Comparison of ENCODE assay signal across 14 mouse cellular contexts in the genomic region with DNA sequence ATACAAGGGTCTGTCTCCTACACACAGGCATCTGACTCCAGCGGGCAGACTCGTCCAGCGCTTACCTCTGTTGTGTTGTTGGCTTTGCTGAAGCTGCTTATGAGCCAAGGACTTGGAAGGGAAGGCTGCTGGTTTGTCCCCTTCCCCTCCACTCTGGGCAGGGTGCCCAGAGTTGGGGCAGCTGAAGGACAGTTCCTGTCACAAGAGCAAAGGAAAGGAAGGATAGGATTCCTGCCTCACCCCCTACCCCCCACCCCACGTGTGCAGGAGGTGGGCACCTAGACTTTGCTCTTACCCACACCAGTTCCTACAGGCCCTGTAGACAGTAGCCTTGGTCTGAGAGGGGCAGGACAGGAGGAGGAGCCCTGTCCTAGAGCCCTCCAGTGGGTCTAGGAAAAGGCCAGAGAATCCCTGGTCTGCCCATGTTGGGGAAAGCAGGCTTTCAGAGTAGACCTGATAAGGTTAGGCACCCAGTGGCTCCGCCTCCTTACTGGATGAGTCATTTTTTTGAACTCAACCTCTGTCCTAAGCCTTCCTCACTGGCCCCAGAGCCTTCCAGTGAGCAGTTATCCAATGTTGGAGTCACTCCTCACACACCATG. TPM values are rescaled to one million over a fixed set of nuclear protein-coding genes. Genes with fewer than 3 reads are reported as not detected.
DNase-seq lines count a peak whose midpoint lies in the region; ATAC-seq and TF ChIP-seq lines count a peak whose summit lies in the region.
"Had no signal": no experiment of that assay in that cellular context is flagged by ENCODE, and none has a peak within 500 bp of the region (broad histone marks: within the 10 kb centered on the region; RNA-seq: fewer than 3 reads in every experiment).

No protein-coding gene starts in this region.

- H3K27me3 ChIP-seq in hindbrain, postnatal 0 days (ENCODE audit: insufficient read depth, low read length): no peaks in the 10 kb centered on the region
- peaks cover 23% of the 10 kb centered on the region for H3K27me3 ChIP-seq in hindbrain, embryonic 12.5 days
- H3K27me3 ChIP-seq in hindbrain, embryonic 16.5 days (replicated peaks; ENCODE audit: control insufficient read depth, insufficient read depth, low read length): no peaks in the 10 kb centered on the region
- H3K27me3 ChIP-seq: hindbrain, embryonic 15.5 days had no signal

- WGBS in hindbrain, postnatal 0 days: 61% methylated on average over 5 of the region's 5 CpGs
- 82% methylated on average over 5 of the region's 5 CpGs for WGBS in hindbrain, embryonic 12.5 days
- WGBS in hindbrain, embryonic 16.5 days: 69% methylated on average over 5 of the region's 5 CpGs

- peak; percentile 24 for DNase-seq in adrenal gland, adult 2 months
- no peak for DNase-seq in adrenal gland, adult 8-10 months
- peak; percentile 65 for DNase-seq in hindbrain, postnatal 0 days (ENCODE audit: low spot score)
- peak; percentile 4 for DNase-seq in urinary bladder, adult 2 months (ENCODE audit: low spot score)
- no peak for DNase-seq in urinary bladder, postnatal 36 days (ENCODE audit: low spot score in 2 of 2)
- DNase-seq in frontal cortex, postnatal 36 days (ENCODE audit: low spot score in 2 of 2): no peak
- DNase-seq: forebrain, postnatal 0 days; gastrocnemius, postnatal 36 days had no signal

- no peaks in the 10 kb centered on the region for H3K9me3 ChIP-seq in hindbrain, postnatal 0 days (ENCODE audit: low read length)
- no peaks in the 10 kb centered on the region for H3K9me3 ChIP-seq in hindbrain, embryonic 12.5 days (replicated peaks)
- no peaks in the 10 kb centered on the region for H3K9me3 ChIP-seq in hindbrain, embryonic 16.5 days (ENCODE audit: control insufficient read depth, low read length)
- H3K9me3 ChIP-seq: hindbrain, embryonic 15.5 days; limb, embryonic 10.5 days had no signal

- H3K9ac ChIP-seq in hindbrain, postnatal 0 days (replicated peaks; ENCODE audit: low read length): no peak overlapping the region
- no peak overlapping the region for H3K9ac ChIP-seq in hindbrain, embryonic 12.5 days
- H3K9ac ChIP-seq in hindbrain, embryonic 16.5 days (ENCODE audit: low read depth, low read length): no peak overlapping the region
- H3K9ac ChIP-seq: forebrain, postnatal 0 days; hindbrain, embryonic 15.5 days; liver, embryonic 14.5 days had no signal

- no peak overlapping the region for H3K4me3 ChIP-seq in hindbrain, postnatal 0 days (ENCODE audit: low read length)
- no peak overlapping the region for H3K4me3 ChIP-seq in hindbrain, embryonic 12.5 days
- no peak overlapping the region for H3K4me3 ChIP-seq in hindbrain, embryonic 16.5 days (ENCODE audit: low read length)
- H3K4me3 ChIP-seq: hindbrain, embryonic 15.5 days; limb, embryonic 10.5 days had no signal

- no peak overlapping the region for H3K4me2 ChIP-seq in hindbrain, postnatal 0 days (ENCODE audit: low read depth, low read length)
- no peak overlapping the region for H3K4me2 ChIP-seq in hindbrain, embryonic 12.5 days (replicated peaks)
- no peak overlapping the region for H3K4me2 ChIP-seq in hindbrain, embryonic 16.5 days (ENCODE audit: low read length)
- H3K4me2 ChIP-seq: hindbrain, embryonic 15.5 days had no signal

- TF ChIP-seq CTCF in hindbrain, postnatal 0 days (IDR thresholded peaks at IDR 0.05; ENCODE audit: low read depth): no peak

- H3K27ac ChIP-seq in hindbrain, postnatal 0 days: no peak overlapping the region
- no peak overlapping the region for H3K27ac ChIP-seq in hindbrain, embryonic 12.5 days
- no peak overlapping the region for H3K27ac ChIP-seq in hindbrain, embryonic 16.5 days (ENCODE audit: low read depth, low read length)
- H3K27ac ChIP-seq: hindbrain, embryonic 15.5 days; limb, embryonic 10.5 days; liver, embryonic 14.5 days had no signal

- no peaks in the 10 kb centered on the region for H3K36me3 ChIP-seq in hindbrain, postnatal 0 days (ENCODE audit: insufficient read depth, low read length)
- no peaks in the 10 kb centered on the region for H3K36me3 ChIP-seq in hindbrain, embryonic 12.5 days
- H3K36me3 ChIP-seq in hindbrain, embryonic 16.5 days (ENCODE audit: control insufficient read depth, insufficient read depth, low read length): no peaks in the 10 kb centered on the region; the same call in 1 of the 2 replicates
- H3K36me3 ChIP-seq: hindbrain, embryonic 15.5 days; limb, embryonic 10.5 days had no signal

- H3K4me1 ChIP-seq in hindbrain, postnatal 0 days (ENCODE audit: insufficient read depth, low read length): peaks cover 13% of the 10 kb centered on the region; the same call in 1 of the 2 replicates
- peaks cover 10% of the 10 kb centered on the region for H3K4me1 ChIP-seq in hindbrain, embryonic 12.5 days
- H3K4me1 ChIP-seq in hindbrain, embryonic 16.5 days (ENCODE audit: control insufficient read depth, insufficient read depth, low read depth, low read length): peaks cover 8% of the 10 kb centered on the region

- 0 out of 2 replicates have a peak, but pooled peaks have one; percentile 11 for ATAC-seq in hindbrain, postnatal 0 days
- ATAC-seq in hindbrain, embryonic 12.5 days (ENCODE audit: low FRiP score): no peak
- no peak for ATAC-seq in hindbrain, embryonic 16.5 days
- ATAC-seq: forebrain, postnatal 0 days had no signal

RNA-seq across cellular contexts. Expression of gene Tmem63c, which starts 10.1 kb away (rescaled TPM):
- total RNA-seq in adrenal gland, adult 2 months (2021): 1 to 10 TPM; 1.3 to 2.4 TPM
- 1.0 and 1.8 TPM in 2 replicates for polyA plus RNA-seq in adrenal gland, adult 2 months (2012; rRNA removed)
- total RNA-seq in adrenal gland, adult 8-10 months (2022): 1 to 10 TPM; 2.3 to 4.8 (median 3.1) TPM
- 23.3 and 25.7 TPM in 2 replicates for total RNA-seq in hindbrain, postnatal 0 days (2014; rRNA removed)
- polyA plus RNA-seq in hindbrain, postnatal 0 days (2015; fragmentation: Nextera tagmentation; extraction: Ambion mirVana): 7.9 and 8.6 TPM in 2 replicates
- 1.8 and 2.3 TPM in 2 replicates for polyA plus RNA-seq in hindbrain, embryonic 12.5 days (2016; fragmentation: Nextera tagmentation; extraction: Ambion mirVana)
- 0.13 and 0.19 TPM in 2 replicates for polyA plus RNA-seq in urinary bladder, adult 2 months (2012; rRNA removed)
- 11.0 and 11.9 TPM in 2 replicates for polyA plus RNA-seq in hindbrain, embryonic 16.5 days (2015; fragmentation: Nextera tagmentation; extraction: Ambion mirVana)
- total RNA-seq: gastrocnemius, postnatal 36 days had no signal
- polyA plus RNA-seq: limb, embryonic 10.5 days; liver, embryonic 14.5 days had no signal

RNA-seq across cellular contexts. Expression of gene Zdhhc22, which starts 41.0 kb away (rescaled TPM):
- 1 to 10 TPM; 1.2 to 1.4 TPM for total RNA-seq in adrenal gland, adult 2 months (2021)
- 3.1 and 5.2 TPM in 2 replicates for polyA plus RNA-seq in adrenal gland, adult 2 months (2012; rRNA removed)
- total RNA-seq in adrenal gland, adult 8-10 months (2022): 1 to 10 TPM; 1.8 to 4.7 (median 3.0) TPM
- total RNA-seq in hindbrain, postnatal 0 days (2014; rRNA removed): 38.6 and 39.4 TPM in 2 replicates
- 21.8 and 25.2 TPM in 2 replicates for polyA plus RNA-seq in hindbrain, postnatal 0 days (2015; fragmentation: Nextera tagmentation; extraction: Ambion mirVana)
- polyA plus RNA-seq in hindbrain, embryonic 12.5 days (2016; fragmentation: Nextera tagmentation; extraction: Ambion mirVana): 2.9 and 3.7 TPM in 2 replicates
- not detected in 2 replicates for polyA plus RNA-seq in urinary bladder, adult 2 months (2012; rRNA removed)
- polyA plus RNA-seq in hindbrain, embryonic 16.5 days (2015; fragmentation: Nextera tagmentation; extraction: Ambion mirVana): 23.2 and 26.9 TPM in 2 replicates
- total RNA-seq: gastrocnemius, postnatal 36 days had no signal
- polyA plus RNA-seq: kidney, embryonic 16.5 days; liver, embryonic 14.5 days had no signal

Comparison
In these comparisons a context has a peak if more than half of its experiments do, and no peak if none do; other contexts are left out.
1. DNase-seq: peak in adrenal gland, adult 2 months (single experiment), hindbrain, postnatal 0 days (single experiment) and urinary bladder, adult 2 months (single experiment); none in adrenal gland, adult 8-10 months (single experiment), urinary bladder, postnatal 36 days (0 of 2) and frontal cortex, postnatal 36 days (0 of 2).